Mouse (Mus musculus) heart, postnatal 4 days (tissue): ENCODE measurements at regions not wholly inside any gene's neighbourhood (a gene's known extent, or its start where the extent isn't known, plus 50 kb on each side); places are given as distances from the start of the nearest gene placed in this dataset.
A peak's percentile ranks its signal among the peaks of the same experiment; 100 is the strongest.

ENCODE experiments used
- DNase-seq: peaks from one replicate; pipeline ENCODE4 v3.0.0; 2021

DNA sequence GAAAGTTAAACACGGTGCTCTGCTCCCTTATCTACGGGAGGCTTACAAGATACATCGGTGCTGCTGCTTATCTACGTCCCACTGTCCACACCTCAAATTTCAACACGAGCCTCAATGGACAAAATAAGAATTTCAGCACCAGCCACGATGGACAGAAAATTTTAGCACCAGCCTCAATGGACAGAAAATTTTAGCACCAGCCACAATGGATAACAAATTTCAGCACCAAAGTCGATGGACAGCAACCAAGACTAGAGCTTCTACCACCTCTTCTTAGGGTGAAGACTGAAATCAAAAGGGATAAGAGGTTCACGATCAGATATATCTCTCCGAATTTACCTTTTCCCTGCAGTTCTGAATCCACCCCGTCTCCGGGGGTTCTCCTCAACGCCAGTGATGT lies 387.7 kb upstream of the Brinp3 start:
- peak; percentile 8 for DNase-seq
